Mouse (Mus musculus) small intestine, adult 10 weeks (tissue): Measurements from ENCODE around the gene Hist1h4f. TPM values are rescaled to one million over a fixed set of nuclear protein-coding genes. Genes with fewer than 3 reads are reported as not detected.

Source experiments
- polyA plus RNA-seq: library from polyadenylated mRNA; stranded (reverse); fragments of 350-450 nt; fragmentation: Illumina TruSeq; extraction: RNeasy Lipid Tissue Mini Kit (QIAGEN cat#74804); gene quantifications from one replicate; pipeline ENCODE4 v1.2.3, GENCODE M21; 2014; ENCODE audit warnings: low replicate concordance

The Hist1h4f gene
- polyA plus RNA-seq, result not detected

DNA sequence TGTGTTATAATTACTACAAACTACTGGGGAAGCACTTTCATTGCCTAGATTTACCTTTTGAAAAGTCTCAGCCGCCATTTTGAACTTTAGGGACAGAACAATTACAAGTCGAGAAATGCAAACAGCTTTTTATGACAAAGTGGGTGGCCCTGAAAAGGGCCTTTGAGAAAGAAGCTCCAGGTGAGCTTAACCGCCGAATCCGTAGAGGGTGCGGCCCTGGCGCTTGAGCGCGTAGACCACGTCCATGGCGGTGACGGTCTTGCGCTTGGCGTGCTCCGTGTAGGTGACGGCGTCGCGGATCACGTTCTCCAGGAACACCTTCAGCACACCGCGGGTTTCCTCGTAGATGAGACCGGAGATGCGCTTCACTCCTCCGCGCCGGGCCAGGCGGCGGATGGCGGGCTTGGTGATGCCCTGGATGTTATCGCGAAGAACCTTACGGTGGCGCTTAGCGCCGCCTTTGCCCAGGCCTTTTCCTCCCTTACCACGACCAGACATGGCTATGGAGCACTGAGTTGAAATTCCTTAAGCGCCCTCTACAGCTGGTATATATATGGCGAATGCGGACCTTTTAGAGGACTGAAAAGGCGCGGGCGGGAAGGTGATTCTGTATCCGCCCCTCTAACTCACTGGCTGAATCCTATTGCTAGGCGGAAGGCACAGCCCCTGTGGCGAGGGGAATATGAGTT is at the start of gene Hist1h4f:
Gene Hist1h4f, minus strand, starts transcription at position 503 of the 689 bp plus-strand sequence.

DNA sequence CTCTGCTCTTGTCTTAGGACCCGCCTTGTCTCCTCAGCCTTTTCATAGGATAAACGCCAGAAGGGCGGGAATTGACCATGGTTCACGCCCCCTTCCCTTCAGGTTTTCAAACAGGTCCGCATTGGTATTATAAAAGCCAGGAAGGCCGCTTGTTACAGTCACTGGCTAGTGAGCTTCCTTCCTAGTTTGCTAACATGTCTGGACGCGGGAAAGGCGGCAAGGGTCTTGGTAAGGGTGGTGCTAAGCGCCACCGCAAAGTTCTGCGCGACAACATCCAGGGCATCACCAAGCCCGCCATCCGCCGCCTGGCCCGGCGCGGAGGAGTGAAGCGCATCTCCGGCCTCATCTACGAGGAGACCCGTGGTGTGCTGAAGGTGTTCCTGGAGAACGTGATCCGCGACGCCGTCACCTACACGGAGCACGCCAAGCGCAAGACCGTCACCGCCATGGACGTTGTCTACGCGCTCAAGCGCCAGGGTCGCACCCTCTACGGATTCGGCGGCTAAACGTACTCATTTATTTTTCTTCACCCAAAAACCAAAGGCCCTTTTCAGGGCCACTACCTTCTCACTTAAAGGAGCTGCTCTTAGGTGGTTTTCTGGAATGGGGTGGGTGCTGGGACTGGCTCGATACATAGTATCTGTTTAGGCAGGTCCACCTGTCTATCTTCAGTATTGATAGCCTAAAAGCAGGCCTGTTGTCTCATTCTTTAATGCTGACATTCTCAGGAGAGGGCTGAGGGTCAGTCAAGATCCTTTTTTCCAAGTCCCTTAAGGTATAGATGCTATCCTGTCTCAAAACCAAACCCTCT is 30.2 kb upstream of the Hist1h4f start, which contains the start of gene Hist1h4d:
Gene Hist1h4d, plus strand, starts transcription at position 191 of the 811 bp plus-strand sequence.

DNA sequence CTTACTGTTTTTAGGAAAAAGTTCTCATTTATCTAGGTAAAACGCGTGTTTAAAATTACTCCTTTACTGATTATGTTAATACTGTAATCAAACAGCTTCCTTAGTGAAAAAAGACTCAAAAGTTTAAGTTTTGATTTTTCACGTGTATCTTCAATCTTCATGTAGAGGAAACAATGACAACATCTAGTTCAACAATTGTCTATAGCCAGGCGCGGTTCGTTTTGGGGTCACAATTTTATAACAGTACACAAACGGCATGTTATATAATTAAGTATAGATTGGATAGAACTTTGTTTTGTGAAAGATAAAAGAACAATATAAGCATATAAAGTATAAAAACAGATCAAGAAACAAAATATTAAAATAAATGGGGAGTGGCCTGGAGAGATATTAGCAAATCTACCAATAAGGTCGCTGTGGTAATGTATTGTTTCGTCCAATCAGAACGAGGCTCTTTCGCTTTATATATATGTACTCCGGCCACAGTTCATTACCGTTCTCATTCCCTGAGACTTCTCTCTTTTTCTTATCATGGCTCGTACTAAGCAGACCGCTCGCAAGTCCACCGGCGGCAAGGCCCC is 23.9 kb upstream of the Hist1h4f start, which contains the start of gene Hist1h3d:
Gene Hist1h3d, plus strand, starts transcription at position 493 of the 581 bp plus-strand sequence.

DNA sequence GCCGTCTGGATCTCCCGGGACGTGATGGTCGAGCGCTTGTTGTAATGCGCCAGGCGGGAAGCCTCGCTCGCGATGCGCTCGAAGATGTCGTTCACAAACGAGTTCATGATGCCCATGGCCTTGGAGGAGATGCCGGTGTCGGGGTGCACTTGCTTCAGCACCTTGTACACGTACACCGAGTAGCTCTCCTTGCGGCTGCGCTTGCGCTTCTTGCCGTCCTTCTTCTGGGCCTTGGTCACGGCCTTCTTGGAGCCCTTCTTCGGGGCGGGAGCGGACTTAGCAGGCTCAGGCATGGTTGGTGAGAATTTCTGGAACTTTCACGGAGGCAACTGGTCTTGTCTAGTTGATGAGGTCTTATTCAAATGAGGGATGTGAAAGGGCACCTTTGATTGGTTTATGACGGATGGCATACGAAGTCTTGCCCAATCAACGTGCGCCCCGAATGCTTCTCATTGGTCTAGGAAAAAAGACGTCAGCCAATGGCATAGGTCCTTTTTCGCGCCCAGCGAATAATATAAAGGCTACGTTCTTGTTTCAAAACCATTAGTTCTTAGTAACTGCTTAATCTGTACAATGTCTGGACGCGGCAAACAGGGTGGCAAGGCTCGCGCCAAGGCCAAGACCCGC is 22.6 kb upstream of the Hist1h4f start, which contains the start of the genes Hist1h2bf and Hist1h2ad:
Gene Hist1h2bf, minus strand, starts transcription at position 299 of the 627 bp plus-strand sequence.
Gene Hist1h2ad, plus strand, starts transcription at position 484 of the 627 bp plus-strand sequence.

DNA sequence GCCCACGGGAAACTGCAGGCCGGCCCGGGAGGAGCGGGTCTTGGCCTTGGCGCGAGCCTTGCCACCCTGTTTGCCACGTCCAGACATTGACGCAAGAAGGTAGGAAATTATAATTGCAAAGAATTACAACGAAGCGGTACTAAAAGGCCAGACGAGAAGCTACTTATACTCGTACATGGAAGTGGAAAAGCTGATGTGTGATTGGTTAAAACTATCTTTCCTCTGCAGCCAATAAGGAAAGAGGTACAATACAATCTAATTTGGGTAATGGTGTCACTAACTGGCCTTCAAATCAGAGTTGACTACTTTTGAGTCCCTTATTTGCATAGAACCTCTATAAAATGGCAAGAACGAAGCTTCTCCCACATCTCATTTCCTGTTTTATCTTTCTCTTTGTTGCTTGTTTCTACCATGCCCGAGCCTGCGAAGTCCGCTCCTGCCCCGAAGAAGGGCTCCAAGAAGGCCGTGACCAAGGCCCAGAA is 19.6 kb upstream of the Hist1h4f start, which contains the start of the genes Hist1h2ae and Hist1h2bg:
Gene Hist1h2ae, minus strand, starts transcription at position 199 of the 482 bp plus-strand sequence.
Gene Hist1h2bg, plus strand, starts transcription at position 375 of the 482 bp plus-strand sequence.

DNA sequence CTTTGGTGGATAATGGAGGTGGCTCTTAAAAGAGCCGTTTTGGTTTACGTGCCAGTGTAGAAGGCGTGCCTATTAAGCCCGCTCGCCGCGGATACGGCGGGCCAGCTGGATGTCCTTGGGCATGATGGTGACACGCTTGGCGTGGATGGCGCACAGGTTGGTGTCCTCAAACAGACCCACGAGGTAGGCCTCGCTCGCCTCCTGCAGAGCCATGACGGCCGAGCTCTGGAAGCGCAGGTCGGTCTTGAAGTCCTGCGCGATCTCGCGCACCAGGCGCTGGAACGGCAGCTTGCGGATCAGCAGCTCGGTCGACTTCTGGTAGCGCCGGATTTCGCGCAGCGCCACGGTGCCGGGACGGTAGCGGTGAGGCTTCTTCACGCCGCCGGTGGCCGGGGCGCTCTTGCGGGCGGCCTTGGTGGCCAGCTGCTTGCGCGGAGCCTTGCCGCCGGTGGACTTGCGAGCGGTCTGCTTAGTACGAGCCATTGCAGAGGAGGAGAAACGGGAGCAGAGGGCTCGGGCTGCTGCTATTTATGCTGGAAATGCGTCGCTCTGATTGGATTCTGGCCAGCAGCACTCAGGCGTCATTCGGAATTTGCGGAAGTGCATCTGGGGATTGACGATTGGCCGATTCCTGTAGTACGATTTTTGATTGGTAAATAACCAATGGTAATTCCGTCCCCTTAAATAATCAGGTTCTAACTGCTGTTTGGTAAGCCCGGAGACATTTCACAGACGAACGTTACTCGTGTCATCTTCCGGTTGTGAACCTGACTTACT is 10.6 kb upstream of the Hist1h4f start, which contains the start of gene Hist1h3e:
Gene Hist1h3e, minus strand, starts transcription at position 487 of the 777 bp plus-strand sequence.

DNA sequence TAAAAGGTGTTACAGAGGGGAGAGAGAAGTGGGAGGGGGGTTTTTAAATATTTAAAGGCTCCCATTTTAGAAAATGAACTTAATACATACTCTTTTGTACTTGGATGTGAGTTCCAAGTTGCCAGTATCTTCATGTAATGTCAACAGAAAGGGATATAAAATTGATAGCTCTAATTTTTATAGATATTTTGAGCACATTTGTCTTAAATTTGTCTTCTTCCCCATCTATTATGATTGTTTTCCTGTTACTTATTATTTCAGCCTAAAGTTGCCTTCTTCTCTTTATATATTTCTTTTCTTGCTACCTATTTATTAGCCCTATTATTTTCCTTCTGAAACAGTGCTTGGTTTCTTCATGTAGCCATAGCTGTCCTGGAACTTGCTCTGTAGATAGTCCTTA is 1.5 kb upstream of the Hist1h4f start, which contains the start of gene Hist1h1d:
Gene Hist1h1d, plus strand, starts transcription at position 301 of the 400 bp plus-strand sequence.

DNA sequence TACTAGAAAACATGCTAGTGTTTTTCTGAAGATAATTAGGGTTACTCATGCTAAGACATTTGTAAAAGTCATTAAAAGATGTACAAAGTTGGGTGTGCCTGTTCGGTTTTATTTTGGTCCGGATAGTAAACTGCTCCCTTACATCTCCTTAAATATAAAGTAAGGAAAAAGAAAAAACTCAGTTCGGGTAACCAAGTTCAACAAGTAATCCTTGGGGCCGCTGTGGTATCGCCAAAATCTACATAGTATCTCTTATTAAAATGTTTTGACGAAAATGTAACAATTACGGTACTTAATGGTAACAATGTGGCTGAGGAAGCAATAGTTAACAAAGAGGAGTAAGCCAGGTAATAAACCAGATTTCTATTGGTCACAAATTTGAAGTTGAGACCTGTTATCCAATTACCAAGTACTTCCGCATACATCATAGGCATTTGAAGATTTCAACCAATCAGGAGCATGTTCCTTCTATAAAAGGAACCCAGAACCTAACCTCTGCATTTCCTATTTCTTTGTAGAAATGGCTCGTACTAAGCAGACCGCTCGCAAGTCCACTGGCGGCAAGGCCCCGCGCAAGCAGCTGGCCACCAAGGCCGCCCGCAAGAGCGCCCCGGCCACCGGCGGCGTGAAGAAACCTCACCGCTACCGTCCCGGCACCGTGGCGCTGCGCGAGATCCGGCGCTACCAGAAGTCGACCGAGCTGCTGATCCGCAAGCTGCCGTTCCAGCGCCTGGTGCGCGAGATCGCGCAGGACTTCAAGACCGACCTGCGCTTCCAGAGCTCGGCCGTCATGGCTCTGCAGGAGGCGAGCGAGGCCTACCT is 7.3 kb downstream of the Hist1h4f start, which contains the start of gene Hist1h3f:
Gene Hist1h3f, plus strand, starts transcription at position 88 of the 822 bp plus-strand sequence.

DNA sequence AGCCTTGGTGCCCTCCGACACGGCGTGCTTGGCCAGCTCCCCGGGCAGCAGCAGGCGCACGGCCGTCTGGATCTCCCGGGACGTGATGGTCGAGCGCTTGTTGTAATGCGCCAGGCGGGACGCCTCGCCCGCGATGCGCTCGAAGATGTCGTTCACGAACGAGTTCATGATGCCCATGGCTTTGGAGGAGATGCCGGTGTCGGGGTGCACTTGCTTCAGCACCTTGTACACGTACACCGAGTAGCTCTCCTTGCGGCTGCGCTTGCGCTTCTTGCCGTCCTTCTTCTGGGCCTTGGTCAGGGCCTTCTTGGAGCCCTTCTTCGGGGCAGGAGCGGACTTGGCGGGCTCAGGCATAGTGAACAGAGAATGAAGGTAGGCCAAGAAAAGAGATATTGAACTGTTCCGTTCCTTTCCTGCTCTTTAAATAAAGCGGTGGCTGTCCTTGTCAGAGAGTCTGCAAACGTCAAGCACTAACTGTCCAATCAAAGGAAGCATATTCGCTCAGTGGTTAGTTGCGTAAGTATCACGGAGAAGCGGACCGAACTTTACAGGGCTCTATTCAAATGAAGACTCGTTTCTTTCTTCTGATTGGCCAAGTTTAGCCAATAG is 8.3 kb downstream of the Hist1h4f start, which contains the start of gene Hist1h2bh:
Gene Hist1h2bh, minus strand, starts transcription at position 394 of the 609 bp plus-strand sequence.

DNA sequence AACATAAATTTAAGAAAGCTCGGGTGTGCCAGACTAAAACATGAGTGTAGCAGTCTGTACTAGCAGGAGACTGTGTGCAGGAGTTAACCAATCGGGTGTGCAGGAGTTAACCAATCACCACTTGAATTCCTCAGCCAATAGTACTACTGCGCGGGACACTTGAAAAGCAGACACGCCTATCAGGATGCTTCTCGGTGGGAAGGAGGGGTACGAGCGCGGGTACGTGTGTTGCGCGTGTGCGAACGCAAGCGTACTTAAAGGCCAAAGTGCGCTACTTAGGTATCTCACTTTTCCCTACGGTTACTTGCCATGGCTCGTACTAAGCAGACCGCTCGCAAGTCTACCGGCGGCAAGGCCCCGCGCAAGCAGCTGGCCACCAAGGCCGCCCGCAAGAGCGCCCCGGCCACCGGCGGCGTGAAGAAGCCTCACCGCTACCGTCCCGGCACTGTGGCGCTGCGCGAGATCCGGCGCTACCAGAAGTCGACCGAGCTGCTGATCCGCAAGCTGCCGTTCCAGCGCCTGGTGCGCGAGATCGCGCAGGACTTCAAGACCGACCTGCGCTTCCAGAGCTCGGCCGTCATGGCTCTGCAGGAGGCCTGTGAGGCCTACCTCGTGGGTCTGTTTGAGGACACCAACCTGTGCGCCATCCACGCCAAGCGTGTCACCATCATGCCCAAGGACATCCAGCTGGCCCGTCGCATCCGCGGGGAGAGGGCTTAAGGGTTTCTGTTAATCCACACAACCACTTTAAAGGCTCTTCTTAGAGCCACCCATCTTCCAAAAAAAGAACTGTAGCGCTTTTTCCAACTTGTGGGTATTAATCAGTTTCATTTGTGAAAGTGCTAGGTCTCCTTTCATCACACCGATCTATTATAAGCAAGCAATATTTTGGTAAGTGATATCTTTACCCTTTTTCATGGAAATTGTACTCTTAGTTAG is 16.0 kb downstream of the Hist1h4f start, which contains the start of gene Hist1h3g:
Gene Hist1h3g, plus strand, starts transcription at position 286 of the 939 bp plus-strand sequence.

DNA sequence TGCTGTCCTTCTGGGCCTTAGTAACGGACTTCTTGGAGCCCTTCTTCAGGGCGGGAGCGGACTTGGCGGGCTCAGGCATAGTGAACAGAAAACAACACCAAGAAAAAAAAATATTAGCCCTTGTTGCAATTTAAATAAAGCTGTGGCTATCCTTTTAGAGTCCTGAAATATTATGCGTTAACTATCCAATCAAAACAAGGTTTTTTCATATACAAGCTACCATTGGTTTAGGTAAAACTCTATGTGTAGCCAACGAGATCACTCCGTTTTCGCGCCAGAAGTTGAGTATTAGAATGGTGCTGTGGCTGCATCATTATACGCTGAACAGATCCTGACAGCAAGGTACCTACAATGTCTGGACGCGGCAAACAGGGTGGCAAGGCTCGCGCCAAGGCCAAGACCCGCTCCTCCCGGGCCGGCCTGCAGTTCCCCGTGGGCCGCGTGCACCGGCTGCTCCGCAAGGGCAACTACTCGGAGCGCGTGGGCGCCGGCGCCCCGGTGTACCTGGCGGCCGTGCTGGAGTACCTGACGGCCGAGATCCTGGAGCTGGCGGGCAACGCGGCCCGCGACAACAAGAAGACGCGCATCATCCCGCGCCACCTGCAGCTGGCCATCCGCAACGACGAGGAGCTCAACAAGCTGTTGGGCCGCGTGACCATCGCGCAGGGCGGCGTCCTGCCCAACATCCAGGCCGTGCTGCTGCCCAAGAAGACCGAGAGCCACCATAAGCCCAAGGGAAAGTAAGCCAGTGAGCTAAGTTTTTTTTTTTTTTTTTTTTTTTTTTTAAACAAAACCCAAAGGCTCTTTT is 17.7 kb downstream of the Hist1h4f start, which contains the start of gene Hist1h2af:
Gene Hist1h2af, plus strand, starts transcription at position 347 of the 808 bp plus-strand sequence.

DNA sequence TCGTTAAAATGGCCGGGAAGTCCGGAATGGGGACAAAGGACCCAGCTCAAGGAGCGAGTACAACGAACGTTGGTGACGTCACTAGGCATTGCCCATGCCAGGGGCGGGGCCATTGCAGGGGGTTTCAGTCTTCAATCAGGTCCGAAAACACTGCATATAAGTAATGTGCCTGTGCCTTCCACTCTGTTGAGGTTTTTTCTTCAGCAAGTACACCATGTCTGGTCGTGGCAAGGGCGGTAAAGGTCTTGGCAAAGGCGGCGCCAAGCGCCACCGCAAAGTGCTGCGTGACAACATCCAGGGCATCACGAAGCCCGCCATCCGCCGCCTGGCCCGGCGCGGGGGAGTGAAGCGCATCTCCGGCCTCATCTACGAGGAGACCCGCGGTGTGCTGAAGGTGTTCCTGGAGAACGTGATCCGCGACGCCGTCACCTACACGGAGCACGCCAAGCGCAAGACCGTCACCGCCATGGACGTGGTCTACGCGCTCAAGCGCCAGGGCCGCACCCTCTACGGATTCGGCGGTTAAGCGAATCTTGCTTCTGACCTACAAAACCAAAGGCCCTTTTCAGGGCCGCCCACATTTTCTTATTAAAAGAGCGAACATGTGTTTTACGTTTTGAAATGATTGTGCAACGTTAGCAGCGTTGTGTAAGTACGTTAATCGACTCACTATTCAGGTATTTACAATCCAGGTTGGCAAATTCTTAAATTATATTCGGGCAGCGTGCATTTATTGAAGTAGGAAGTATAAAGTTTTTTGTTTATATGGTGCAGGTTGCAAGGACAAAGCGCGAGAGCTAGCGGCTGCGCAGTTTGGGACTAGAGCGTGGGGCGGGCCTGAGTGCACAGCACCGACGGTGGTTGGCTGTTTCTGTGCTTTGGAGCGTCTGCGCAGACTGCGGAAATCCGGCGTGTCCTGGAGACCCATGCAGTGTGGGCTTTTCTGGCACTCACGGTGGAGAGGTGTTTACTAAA is 20.3 kb downstream of the Hist1h4f start, which contains the start of gene Hist1h4h:
Gene Hist1h4h, plus strand, starts transcription at position 150 of the 975 bp plus-strand sequence.

